Mouse (Mus musculus) inflammation-experienced regulatory T-cells, adult 16 weeks (primary cell): ENCODE measurements around the gene Pde3a. TPM values are rescaled to one million over a fixed set of nuclear protein-coding genes. Genes with fewer than 3 reads are reported as not detected.

Source experiments
- polyA plus RNA-seq: library from polyadenylated mRNA; unstranded; fragments of 100-300 nt; shearing (Covaris generic); gene quantifications from one replicate; pipeline ENCODE4 v1.2.1, GENCODE M21; 2017

The Pde3a gene
- not detected for polyA plus RNA-seq

GRCm38 (mm10) chr6:141248691-141249584 lies at the start of gene Pde3a:
Gene Pde3a (plus strand): TSS chr6:141249269.

GRCm38 (mm10) chr6:141523747-141524640 lies 274.9 kb downstream of the Pde3a start, which contains the start of gene Slco1c1:
Gene Slco1c1 (plus strand): TSS chr6:141524368.

